Mouse (Mus musculus) thymus, postnatal 36 days (tissue): ENCODE data around the gene Trim32.

Source experiments
- DNase-seq, 2 experiments: peaks; one replicate each; pipeline ENCODE4 v3.0.0; 2022; ENCODE audit warnings: mixed read lengths in 2 of 2

Gene Trim32

GRCm38 (mm10) chr4:65604504-65605150 lies at the start of gene Trim32:
Gene Trim32 (plus strand): TSS chr4:65604986.
- peak; percentile 98 to 100 for DNase-seq

GRCm38 (mm10) chr4:65565493-65565892 lies 39.3 kb upstream of the Trim32 start:
- no peak for DNase-seq

- DNase-seq: no peak
Observed at GRCm38 (mm10) chr4:65580254-65580653, 24.5 kb upstream of the Trim32 start.

- no peak for DNase-seq
Observed at GRCm38 (mm10) chr4:65586947-65587346, 17.8 kb upstream of the Trim32 start.

- no peak for DNase-seq
Observed at GRCm38 (mm10) chr4:65589780-65590179, 15.0 kb upstream of the Trim32 start.

GRCm38 (mm10) chr4:65594601-65595369 lies 10.0 kb upstream of the Trim32 start:
- no peak for DNase-seq

- DNase-seq: no peak
Observed at GRCm38 (mm10) chr4:65605151-65605702, 441 bp downstream of the Trim32 start.

GRCm38 (mm10) chr4:65607184-65607631 lies 2.4 kb downstream of the Trim32 start:
- DNase-seq: no peak

- no peak for DNase-seq
Observed at GRCm38 (mm10) chr4:65608112-65608511, 3.3 kb downstream of the Trim32 start.

- no peak for DNase-seq
Observed at GRCm38 (mm10) chr4:65610329-65610728, 5.5 kb downstream of the Trim32 start.

GRCm38 (mm10) chr4:65610896-65611295 lies 6.1 kb downstream of the Trim32 start:
- DNase-seq: no peak

GRCm38 (mm10) chr4:65613135-65613534 lies 8.3 kb downstream of the Trim32 start:
- no peak for DNase-seq

- no peak for DNase-seq
Observed at GRCm38 (mm10) chr4:65620125-65620524, 15.3 kb downstream of the Trim32 start.

- no peak for DNase-seq
Observed at GRCm38 (mm10) chr4:65638231-65638630, 33.4 kb downstream of the Trim32 start.

GRCm38 (mm10) chr4:65642611-65643010 lies 37.8 kb downstream of the Trim32 start:
- DNase-seq: no peak

GRCm38 (mm10) chr4:65654723-65655122 lies 49.9 kb downstream of the Trim32 start:
- peak in 1 of 2 experiments; percentile 5 for DNase-seq

- DNase-seq: no peak
Observed at GRCm38 (mm10) chr4:65663176-65663575, 58.4 kb downstream of the Trim32 start.
